Mouse (Mus musculus) neutrophil, adult 5-6 weeks (primary cell): Measurements from ENCODE around the gene Rras2. TPM values are rescaled to one million over a fixed set of nuclear protein-coding genes. Genes with fewer than 3 reads are reported as not detected.
A peak's percentile ranks its signal among the peaks of the same experiment; 100 is the strongest.

ENCODE experiments used
- ATAC-seq: fragments of 151-379, 151-347 bp; 2 replicates; pipeline ENCODE4 v1.8.0; 2017; ENCODE audit warnings: mild to moderate bottlenecking, moderate TSS enrichment; ENCODE audit not compliant: insufficient number of reproducible peaks, poor library complexity, low FRiP score, severe bottlenecking; ENCODE audit errors: extremely low read depth
- total RNA-seq: library from RNA; stranded (forward); fragments of 200-1000 nt; gene quantifications from 2 replicates; pipeline ENCODE4 v1.2.3, GENCODE M21; 2017

The Rras2 gene
- 49.2 and 59.9 TPM in 2 replicates for total RNA-seq

GRCm38 (mm10) chr7:114117444-114117905, at the start of gene Rras2:
Gene Rras2, minus strand, starts transcription at chr7:114117781.
- ATAC-seq, result peak; percentile 91

- no peak for ATAC-seq
These were observed 45.4 kb upstream of the Rras2 start for GRCm38 (mm10) chr7:114162975-114163374.

- ATAC-seq, result 0 out of 2 replicates have a peak, but pooled peaks have one; percentile 27
These were observed 43.5 kb upstream of the Rras2 start for GRCm38 (mm10) chr7:114161101-114161500.

GRCm38 (mm10) chr7:114157716-114158278, 40.2 kb upstream of the Rras2 start:
- ATAC-seq, result no peak

GRCm38 (mm10) chr7:114156364-114156763, 38.8 kb upstream of the Rras2 start:
- ATAC-seq, result no peak

GRCm38 (mm10) chr7:114155053-114155865, 37.7 kb upstream of the Rras2 start:
- ATAC-seq, result no peak

- no peak for ATAC-seq
These were observed 33.6 kb upstream of the Rras2 start for GRCm38 (mm10) chr7:114151036-114151780.

- no peak for ATAC-seq
These were observed 32.0 kb upstream of the Rras2 start for GRCm38 (mm10) chr7:114149564-114149963.

- ATAC-seq, result no peak
These were observed 31.6 kb upstream of the Rras2 start for GRCm38 (mm10) chr7:114149135-114149534.

GRCm38 (mm10) chr7:114145841-114146240, 28.3 kb upstream of the Rras2 start:
- ATAC-seq, result no peak

- no peak for ATAC-seq
These were observed 24.7 kb upstream of the Rras2 start for GRCm38 (mm10) chr7:114142151-114142798.

- no peak for ATAC-seq
These were observed 22.4 kb upstream of the Rras2 start for GRCm38 (mm10) chr7:114140026-114140425.

GRCm38 (mm10) chr7:114139400-114139799, 21.8 kb upstream of the Rras2 start:
- no peak for ATAC-seq

- no peak for ATAC-seq
These were observed 20.7 kb upstream of the Rras2 start for GRCm38 (mm10) chr7:114138261-114138660.

GRCm38 (mm10) chr7:114135166-114135565, 17.6 kb upstream of the Rras2 start:
- ATAC-seq, result no peak

- ATAC-seq, result no peak
These were observed 16.4 kb upstream of the Rras2 start for GRCm38 (mm10) chr7:114133957-114134356.

- ATAC-seq, result no peak
These were observed 14.7 kb upstream of the Rras2 start for GRCm38 (mm10) chr7:114132316-114132715.

GRCm38 (mm10) chr7:114129281-114129680, 11.7 kb upstream of the Rras2 start:
- ATAC-seq, result no peak

- no peak for ATAC-seq
These were observed 599 bp upstream of the Rras2 start for GRCm38 (mm10) chr7:114118180-114118579.
